Comparison of ENCODE assay signal across 24 mouse cellular contexts in the genomic region with DNA sequence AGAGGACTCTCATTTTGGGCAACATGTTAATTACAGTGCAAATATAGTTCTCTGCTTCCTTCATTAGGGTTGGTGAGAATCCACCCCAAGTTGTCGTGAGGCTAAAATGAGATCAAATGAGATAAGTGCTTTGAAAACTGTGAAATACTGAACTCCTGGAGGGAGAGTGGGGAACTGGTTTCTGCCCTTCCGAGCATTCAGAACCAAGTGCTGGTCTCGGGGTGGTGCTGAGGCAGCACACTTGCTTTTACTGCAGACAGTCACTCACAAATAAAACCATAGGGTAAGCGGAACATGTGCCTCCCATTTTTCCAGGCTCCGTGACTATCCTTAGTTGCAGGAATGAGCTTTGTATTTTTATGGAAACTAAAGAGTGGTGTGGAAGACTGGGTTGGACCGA. TPM values are rescaled to one million over a fixed set of nuclear protein-coding genes. Genes with fewer than 3 reads are reported as not detected.
"Had no signal": no experiment of that assay in that cellular context is flagged by ENCODE, and none has a peak within 500 bp of the region (broad histone marks: within the 10 kb centered on the region; RNA-seq: fewer than 3 reads in every experiment).

No protein-coding gene starts in this region.

- ATAC-seq: liver, postnatal 0 days; lung, postnatal 0 days; midbrain, embryonic 13.5 days; midbrain, embryonic 15.5 days had no signal

- H3K9ac ChIP-seq: liver, embryonic 15.5 days; liver, postnatal 0 days; lung, embryonic 15.5 days; midbrain, embryonic 13.5 days; midbrain, embryonic 15.5 days; neural tube, embryonic 12.5 days; stomach, embryonic 15.5 days had no signal

- H3K27me3 ChIP-seq: liver, embryonic 15.5 days; lung, embryonic 15.5 days; megakaryocyte, embryonic 14.5 days; midbrain, embryonic 13.5 days; midbrain, embryonic 15.5 days; neural tube, embryonic 12.5 days; stomach, embryonic 15.5 days had no signal

- H3K4me3 ChIP-seq: liver, embryonic 15.5 days; lung, embryonic 15.5 days; megakaryocyte, embryonic 14.5 days; midbrain, embryonic 13.5 days; midbrain, embryonic 15.5 days; neural tube, embryonic 12.5 days; stomach, embryonic 15.5 days had no signal

- H3K36me3 ChIP-seq: liver, embryonic 15.5 days; lung, embryonic 15.5 days; midbrain, embryonic 13.5 days; midbrain, embryonic 15.5 days; neural tube, embryonic 12.5 days; stomach, embryonic 15.5 days had no signal

- H3K4me1 ChIP-seq: liver, embryonic 15.5 days; lung, embryonic 15.5 days; megakaryocyte, embryonic 14.5 days; neural tube, embryonic 12.5 days; stomach, embryonic 15.5 days had no signal

- H3K9me3 ChIP-seq: liver, embryonic 15.5 days; lung, embryonic 15.5 days; midbrain, embryonic 13.5 days; midbrain, embryonic 15.5 days; neural tube, embryonic 12.5 days; stomach, embryonic 15.5 days had no signal

- DNase-seq: liver, postnatal 0 days; lung, adult 2 months; lung, postnatal 14 days; lung, postnatal 36 days; retina, postnatal 1 day; right cerebral cortex, adult 18-20 months; thymus, adult 2 months; thymus, postnatal 25 days; thymus, postnatal 4 days had no signal

- H3K27ac ChIP-seq: liver, embryonic 15.5 days; lung, embryonic 15.5 days; macrophage; midbrain, embryonic 13.5 days; midbrain, embryonic 15.5 days; neural tube, embryonic 12.5 days; stomach, embryonic 15.5 days; stomach, postnatal 0 days had no signal

- H3K4me2 ChIP-seq: liver, embryonic 15.5 days; lung, embryonic 15.5 days; midbrain, embryonic 11.5 days; midbrain, embryonic 13.5 days; midbrain, embryonic 15.5 days; neural tube, embryonic 12.5 days; stomach, embryonic 15.5 days had no signal

RNA-seq across cellular contexts. Expression of a gene that starts 26.7 kb away (rescaled TPM):
- total RNA-seq: megakaryocyte progenitor cell, adult 5-6 weeks; monocyte, adult 5-6 weeks had no signal
- polyA plus RNA-seq: liver, postnatal 0 days; macrophage; testis, adult 2 months; thymus, adult 2 months had no signal

RNA-seq across cellular contexts. Expression of a gene that starts 50.7 kb away (rescaled TPM):
- total RNA-seq: midbrain, postnatal 0 days; monocyte, adult 5-6 weeks had no signal
- polyA plus RNA-seq: midbrain, embryonic 11.5 days; midbrain, embryonic 13.5 days; midbrain, embryonic 15.5 days; midbrain, postnatal 0 days; testis, adult 2 months had no signal
